ENCODE assay signal across 8 mouse cellular contexts in genomic region chr3:83517914-83518635, GRCm38 (mm10).
DNase-seq lines count a peak whose midpoint lies in the region; ATAC-seq and TF ChIP-seq lines count a peak whose summit lies in the region.
"Had no signal": no experiment of that assay in that cellular context is flagged by ENCODE, and none has a peak within 500 bp of the region (broad histone marks: within the 10 kb centered on the region; RNA-seq: fewer than 3 reads in every experiment).

No protein-coding gene starts in this region.

- H3K9me3 ChIP-seq in midbrain, postnatal 0 days (ENCODE audit: low read length): no peaks in the 10 kb centered on the region
- H3K9me3 ChIP-seq in midbrain, embryonic 16.5 days (replicated peaks; ENCODE audit: control insufficient read depth, low read length, poor library complexity, severe bottlenecking): no peaks in the 10 kb centered on the region
- H3K9me3 ChIP-seq: embryonic facial prominence, embryonic 12.5 days had no signal

- intact Hi-C loops in heart, postnatal 10 days (cut with DNase I): no loop called here
- intact Hi-C loops in heart, postnatal 25 days (cut with DNase I): no loop called here

- H3K4me3 ChIP-seq in midbrain, postnatal 0 days (ENCODE audit: low read depth, low read length): no peak overlapping the region
- H3K4me3 ChIP-seq in midbrain, embryonic 16.5 days (ENCODE audit: low read depth, low read length): no peak overlapping the region
- H3K4me3 ChIP-seq: embryonic facial prominence, embryonic 12.5 days had no signal

- H3K27ac ChIP-seq in midbrain, postnatal 0 days (ENCODE audit: low read depth, low read length): no peak overlapping the region
- H3K27ac ChIP-seq in midbrain, embryonic 16.5 days (ENCODE audit: low read length): no peak overlapping the region
- H3K27ac ChIP-seq: embryonic facial prominence, embryonic 12.5 days had no signal

- no peaks in the 10 kb centered on the region for H3K36me3 ChIP-seq in midbrain, postnatal 0 days (ENCODE audit: insufficient read depth, low read length)
- H3K36me3 ChIP-seq in midbrain, embryonic 16.5 days (ENCODE audit: control insufficient read depth, insufficient read depth, low read length): no peaks in the 10 kb centered on the region
- H3K36me3 ChIP-seq: embryonic facial prominence, embryonic 12.5 days had no signal

- no peak overlapping the region for H3K9ac ChIP-seq in midbrain, postnatal 0 days (replicated peaks; ENCODE audit: low read length, poor library complexity, severe bottlenecking)
- H3K9ac ChIP-seq in midbrain, embryonic 16.5 days (ENCODE audit: low read depth, low read length): no peak overlapping the region
- H3K9ac ChIP-seq: embryonic facial prominence, embryonic 12.5 days had no signal

- H3K27me3 ChIP-seq in midbrain, postnatal 0 days (ENCODE audit: insufficient read depth, low read length): no peaks in the 10 kb centered on the region
- no peaks in the 10 kb centered on the region for H3K27me3 ChIP-seq in midbrain, embryonic 16.5 days (ENCODE audit: control insufficient read depth, insufficient read depth, low read depth, low read length)
- H3K27me3 ChIP-seq: embryonic facial prominence, embryonic 12.5 days had no signal

- no peak overlapping the region for H3K4me2 ChIP-seq in midbrain, postnatal 0 days (ENCODE audit: low read depth, low read length, poor library complexity, severe bottlenecking)
- no peak overlapping the region for H3K4me2 ChIP-seq in midbrain, embryonic 16.5 days (ENCODE audit: low read length)
- H3K4me2 ChIP-seq: embryonic facial prominence, embryonic 12.5 days had no signal

- peak; percentile 50 to 61 for DNase-seq in heart, postnatal 10 days
- no peak for DNase-seq in heart, postnatal 25 days (ENCODE audit: low spot score)
- DNase-seq in midbrain, postnatal 0 days (ENCODE audit: low spot score): peak; percentile 69
- peak; percentile 24 for DNase-seq in adrenal gland, postnatal 25 days
- peak; percentile 37 for DNase-seq in ovary, postnatal 14 days (ENCODE audit: low spot score)
- no peak for DNase-seq in layer of hippocampus, adult 9-10 months (ENCODE audit: low spot score)

- ATAC-seq in midbrain, postnatal 0 days (ENCODE audit: low FRiP score): no peak
- ATAC-seq in midbrain, embryonic 16.5 days: no peak

- no peaks in the 10 kb centered on the region for H3K4me1 ChIP-seq in midbrain, postnatal 0 days (ENCODE audit: insufficient read depth, low read length)
- H3K4me1 ChIP-seq in midbrain, embryonic 16.5 days (ENCODE audit: control insufficient read depth, insufficient read depth, low read length): no peaks in the 10 kb centered on the region

- WGBS in midbrain, postnatal 0 days: 74% methylated on average over 6 of the region's 6 CpGs
- 78% methylated on average over 6 of the region's 6 CpGs for WGBS in midbrain, embryonic 16.5 days

- TF ChIP-seq CTCF in midbrain, postnatal 0 days (IDR thresholded peaks at IDR 0.05): no peak

Comparison
In these comparisons a context has a peak if more than half of its experiments do, and no peak if none do; other contexts are left out.
1. DNase-seq: peak in heart, postnatal 10 days (2 of 2), midbrain, postnatal 0 days (single experiment), adrenal gland, postnatal 25 days (single experiment) and ovary, postnatal 14 days (single experiment); none in heart, postnatal 25 days (single experiment) and layer of hippocampus, adult 9-10 months (single experiment).